Mouse (Mus musculus) liver, postnatal 0 days (tissue): ENCODE measurements around the gene Phf21b.

Experiments used
- CTCF ChIP-seq: sonication (generic); IDR thresholded peaks from 2 replicates; pipeline ENCODE4 v1.5.1; 2016; ENCODE audit warnings: antibody characterized with exemption, low read depth
- EP300 ChIP-seq: IDR thresholded peaks from 2 replicates; pipeline ENCODE4 v1.6.1; 2016; ENCODE audit warnings: antibody characterized with exemption, low read depth, mild to moderate bottlenecking

DNA sequence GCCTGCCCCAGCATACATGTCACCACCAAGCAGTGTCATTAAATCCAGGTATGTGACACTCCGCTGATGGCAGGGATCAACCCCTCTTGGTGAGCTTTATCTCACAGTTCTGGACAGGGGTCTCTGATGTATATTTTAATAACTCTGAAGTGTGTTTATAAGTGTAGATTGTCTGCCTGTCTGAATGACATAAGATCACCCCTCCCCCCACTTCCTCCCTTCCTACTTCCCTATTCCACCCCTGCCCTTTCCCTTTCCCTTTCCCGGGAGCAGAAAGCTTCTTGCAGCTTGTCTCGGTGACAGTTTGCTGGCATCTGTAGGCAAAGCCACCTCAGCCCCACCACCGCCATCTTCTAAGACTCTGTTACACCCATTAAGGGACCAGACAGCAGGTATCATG is 11.0 kb downstream of the Phf21b start:
- TF ChIP-seq CTCF, result no peak
- TF ChIP-seq EP300, result no peak
